Mouse (Mus musculus) G1E (cell line): ENCODE measurements at regions not wholly inside any gene's neighbourhood (a gene's known extent, or its start where the extent isn't known, plus 50 kb on each side); places are given as distances from the start of the nearest gene placed in this dataset.

Source experiments
- CTCF ChIP-seq: IDR thresholded peaks from 2 replicates; pipeline ENCODE4 v1.5.1; 2012; ENCODE audit warnings: low read depth, low read length, inconsistent platforms, mixed read lengths
- GATA1 ChIP-seq: IDR thresholded peaks from 2 replicates; pipeline ENCODE4 v1.6.1; 2012; ENCODE audit warnings: borderline replicate concordance, low read length, inconsistent platforms, mixed read lengths
- GATA2 ChIP-seq: IDR thresholded peaks from 2 replicates; pipeline ENCODE4 v1.6.1; 2012; ENCODE audit warnings: low read depth, low read length, inconsistent platforms, borderline replicate concordance
- POLR2AphosphoS5 ChIP-seq: IDR thresholded peaks from 2 replicates; pipeline ENCODE4 v1.6.1; 2012; ENCODE audit warnings: low read depth, low read length, inconsistent platforms; ENCODE audit not compliant: insufficient replicate concordance
- TAL1 ChIP-seq: conservative IDR thresholded peaks from 2 replicates; pipeline ENCODE4 v1.6.1; 2012; ENCODE audit warnings: low read depth, low read length, inconsistent platforms, mixed read lengths

GRCm38 (mm10) chr5:119995726-119996125, 120.5 kb upstream of the Rbm19 start:
- TF ChIP-seq CTCF = no peak
- no peak for TF ChIP-seq GATA1
- TF ChIP-seq TAL1 = no peak
- no peak for TF ChIP-seq POLR2AphosphoS5
- TF ChIP-seq GATA2 = no peak
